Mouse (Mus musculus) naive thymus-derived CD4-positive, alpha-beta T cell, adult 5 months (primary cell): ENCODE results near the gene Gm45808. TPM values are rescaled to one million over a fixed set of nuclear protein-coding genes. Genes with fewer than 3 reads are reported as not detected.

Experiments
- polyA plus RNA-seq: library from polyadenylated mRNA; unstranded; fragments of 100-300 nt; shearing (Covaris generic); gene quantifications from one replicate; pipeline ENCODE4 v1.2.1, GENCODE M21; 2017

Gm45808 gene
- not detected for polyA plus RNA-seq

DNA sequence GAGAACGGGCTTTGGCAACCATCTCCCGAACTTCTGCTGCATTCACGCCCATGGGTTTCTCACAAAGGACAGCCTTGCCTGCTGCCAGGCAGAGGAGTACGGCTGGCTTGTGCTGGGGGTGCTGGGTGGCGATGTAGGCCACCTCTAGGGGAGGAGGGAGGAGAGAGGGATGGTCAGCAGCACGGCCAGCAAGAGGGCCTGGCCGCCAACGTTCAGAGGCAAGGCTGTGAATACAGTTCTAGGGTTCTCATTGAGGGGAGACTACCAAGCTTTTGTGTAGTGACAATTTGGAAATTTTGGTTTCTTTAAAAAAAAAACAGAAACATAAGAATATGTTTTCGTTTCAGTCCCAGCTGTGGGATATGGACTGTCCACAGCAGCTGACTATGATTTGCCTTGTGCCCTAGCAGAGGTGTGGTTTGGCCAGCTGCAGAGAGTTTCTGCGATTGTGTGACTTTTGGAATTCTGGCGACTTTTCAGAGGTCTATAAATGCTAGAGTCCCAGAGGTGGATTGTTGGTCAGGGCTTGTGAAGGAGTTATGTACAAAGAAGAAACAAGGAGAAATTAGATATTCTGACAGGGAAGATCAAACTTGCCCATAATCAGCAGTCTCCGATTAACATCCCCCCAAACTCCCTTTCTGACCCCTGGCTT, at the start of gene Gm45808:
Gm45808 (minus strand) TSS at position 51 of the 655 bp plus-strand sequence.

DNA sequence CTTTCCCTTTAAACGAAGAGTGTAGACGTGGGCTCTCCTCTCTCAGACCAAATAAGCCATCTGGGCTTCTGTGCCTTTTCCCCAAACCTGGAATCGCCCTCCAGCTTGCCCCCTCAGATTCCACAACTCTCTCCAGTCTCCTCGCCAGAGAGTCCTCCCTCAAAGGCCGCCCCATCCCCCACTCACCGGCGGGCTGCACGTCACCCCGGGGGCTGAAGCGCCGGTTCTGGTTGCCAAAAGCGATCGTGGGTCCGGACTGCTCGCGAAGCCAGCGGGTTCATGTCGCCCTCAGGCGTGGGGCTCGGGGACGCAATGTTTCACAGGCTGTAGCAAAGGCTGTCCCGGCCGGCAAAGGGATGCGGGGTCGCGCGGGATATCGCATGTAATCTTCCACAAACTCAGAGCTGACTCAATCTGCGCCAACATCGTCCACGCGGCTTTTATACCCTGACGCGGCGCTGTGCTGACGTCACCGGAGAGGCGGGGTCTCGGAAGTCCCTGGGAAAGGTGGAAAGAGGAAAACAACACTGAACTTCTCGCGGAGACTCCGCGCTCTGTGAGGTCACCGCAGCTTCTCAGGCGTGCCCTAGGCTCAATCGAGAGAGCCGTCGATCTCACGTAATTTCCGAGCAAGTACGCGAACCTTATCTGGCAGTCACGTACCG, 39.3 kb upstream of the Gm45808 start, which contains the start of the genes Ppp1r15a and Plekha4:
Ppp1r15a (minus strand) TSS at position 460 of the 665 bp plus-strand sequence.
Plekha4 (plus strand) TSS at position 522 of the 665 bp plus-strand sequence.

DNA sequence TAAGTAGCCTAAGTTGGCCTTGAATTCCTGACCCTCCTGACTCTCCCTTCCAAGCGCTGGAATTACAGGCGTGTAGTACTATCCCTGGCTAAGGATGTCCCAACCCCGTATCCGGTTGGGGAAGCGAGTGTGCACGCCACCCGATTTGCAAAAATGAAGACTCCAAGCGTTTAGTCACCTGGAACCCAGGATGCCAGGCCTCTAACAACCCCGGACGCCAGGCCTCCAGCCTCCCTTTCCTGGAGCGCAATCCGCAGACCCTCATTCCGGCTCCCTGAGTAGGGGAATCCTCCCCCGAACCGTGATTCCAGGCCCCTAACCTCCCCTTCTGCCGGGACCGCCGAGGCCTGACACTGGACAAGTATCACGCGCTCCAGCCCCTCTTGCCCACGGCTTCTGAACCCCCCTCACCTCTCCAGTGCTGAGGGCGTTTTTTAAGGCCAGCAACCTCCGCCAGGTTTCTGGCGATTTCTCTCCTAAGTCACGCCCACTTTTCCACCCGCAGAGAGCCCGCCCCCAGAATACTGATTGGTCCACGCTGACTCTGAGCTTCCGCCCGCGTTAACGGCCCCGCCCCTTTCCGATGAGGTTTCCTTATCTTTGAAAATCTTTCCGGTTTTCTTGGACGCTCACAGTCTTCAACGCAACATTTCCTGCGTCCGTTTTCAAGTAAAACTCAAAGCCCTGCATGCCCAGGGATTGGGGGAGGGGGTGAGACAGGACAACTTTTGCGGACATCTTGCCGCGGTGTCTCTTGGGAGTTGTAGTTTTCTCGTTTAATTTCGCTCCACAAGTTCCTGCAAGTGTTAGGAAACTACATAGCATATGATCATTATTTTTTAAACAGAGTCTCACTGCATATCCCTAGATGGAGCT, 23.5 kb upstream of the Gm45808 start, which contains the start of gene Nucb1:
Nucb1 (minus strand) TSS at position 495 of the 876 bp plus-strand sequence.

DNA sequence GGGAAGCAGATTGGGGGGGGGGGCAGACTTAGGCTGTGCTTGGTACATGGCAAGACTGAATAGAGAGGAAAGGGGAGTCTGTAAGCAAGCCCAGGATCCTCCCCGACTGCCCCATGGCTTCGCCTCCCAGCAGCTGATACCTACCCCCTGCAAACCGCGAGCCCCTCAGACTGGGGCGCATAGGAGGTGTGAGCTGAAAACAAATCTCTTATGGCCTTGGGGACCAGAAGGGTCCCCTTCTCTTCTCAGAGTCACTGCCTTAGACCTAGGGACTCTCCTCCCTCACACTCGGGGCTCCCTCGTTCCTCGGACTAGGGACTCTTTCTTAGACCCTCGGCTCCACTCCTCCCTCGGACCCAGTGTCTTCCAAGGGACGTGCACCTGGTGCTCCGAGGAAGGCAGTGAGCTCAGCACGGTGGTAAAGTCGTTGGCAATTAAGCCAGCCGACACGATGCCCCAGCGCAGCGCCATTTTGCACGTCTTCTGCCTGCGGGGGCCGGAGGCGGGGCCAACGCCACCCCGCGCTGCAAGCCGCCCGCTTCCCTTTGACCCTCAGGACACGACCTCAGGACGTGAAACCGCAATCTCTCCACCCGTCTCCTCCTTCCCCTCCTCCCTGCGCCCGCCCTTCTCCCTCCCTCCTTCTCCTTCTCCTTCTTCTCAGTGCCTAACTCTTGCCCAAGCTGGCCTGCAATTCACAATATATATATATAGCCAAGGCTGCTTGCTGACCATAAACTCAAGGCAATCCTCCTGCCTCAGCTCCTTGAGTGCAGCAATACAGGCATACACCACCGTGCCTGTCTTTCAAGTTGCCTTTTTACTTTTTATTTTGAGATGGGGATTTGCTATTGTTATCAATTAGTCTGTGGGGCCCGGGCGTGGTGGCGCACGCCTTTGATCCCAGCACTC, 1.9 kb upstream of the Gm45808 start, which contains the start of gene Dhdh:
Dhdh (minus strand) TSS at position 513 of the 912 bp plus-strand sequence.

DNA sequence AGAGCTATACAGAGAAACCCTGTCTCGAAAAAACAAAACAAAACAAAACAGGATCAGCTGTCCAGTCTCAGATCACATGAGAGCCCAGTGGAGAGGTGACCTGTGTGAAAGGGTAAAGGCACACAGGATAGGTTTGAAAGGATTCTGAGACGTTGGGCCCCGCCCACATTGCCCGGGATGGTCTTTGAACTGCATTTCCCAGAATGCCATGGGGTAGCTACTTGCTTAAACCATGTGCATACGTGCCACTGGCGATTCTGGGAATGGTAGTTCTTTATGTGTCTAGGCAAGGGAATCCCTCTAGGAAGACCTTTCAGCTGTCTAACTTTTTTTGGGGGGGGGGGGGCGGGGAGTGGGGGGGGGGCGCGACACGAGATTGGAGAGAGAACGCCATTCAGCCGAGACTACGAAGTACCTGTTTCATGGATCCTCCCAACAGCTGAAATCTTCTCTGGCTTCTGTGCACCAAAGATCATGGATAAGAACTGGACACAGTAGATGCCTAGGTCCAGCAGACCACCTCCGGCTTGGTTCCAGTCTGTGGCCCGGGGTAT, 5.2 kb downstream of the Gm45808 start, which contains the start of gene Tulp2:
Tulp2 (plus strand) TSS at position 504 of the 554 bp plus-strand sequence.

DNA sequence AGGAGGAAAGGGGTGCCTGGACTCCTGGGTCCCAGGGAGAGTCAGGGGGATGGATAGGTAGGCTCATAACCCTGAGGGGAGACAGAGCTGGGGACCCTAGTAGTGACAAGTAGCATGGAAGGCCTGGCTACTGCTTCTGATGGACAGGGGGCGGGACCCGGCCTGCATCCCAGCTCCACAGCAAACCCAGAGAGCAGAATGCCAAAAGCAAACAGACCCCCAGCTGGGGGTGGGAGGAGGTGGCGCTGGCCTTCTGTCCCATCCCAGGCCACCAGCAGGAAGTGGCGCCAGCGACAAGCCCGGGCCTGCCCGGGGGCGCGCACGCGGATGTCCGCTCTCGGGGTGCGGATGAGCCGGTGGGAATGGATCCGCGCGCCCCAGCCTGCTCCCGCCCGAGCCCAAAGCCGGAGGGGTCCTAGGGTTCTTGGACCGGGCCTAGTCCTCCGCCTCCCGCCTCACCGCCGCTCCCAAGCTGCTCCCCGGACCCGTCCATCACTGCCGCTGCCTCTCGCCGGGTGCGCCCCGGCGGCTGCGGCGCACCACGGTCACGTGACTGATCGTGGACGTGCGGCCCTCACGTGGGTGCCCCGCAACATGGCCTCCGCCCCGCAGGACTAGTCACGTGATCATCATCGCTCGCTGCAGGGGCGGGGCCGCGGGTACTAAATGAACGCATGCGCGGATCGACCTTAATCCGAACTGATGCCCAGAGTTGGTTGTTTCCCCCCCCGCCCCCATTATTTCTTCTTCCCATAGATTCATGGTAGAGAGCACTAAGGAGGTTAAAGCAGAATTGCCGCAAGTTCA, 20.1 kb downstream of the Gm45808 start, which contains the start of gene Bax:
Bax (minus strand) TSS at position 616 of the 807 bp plus-strand sequence.

DNA sequence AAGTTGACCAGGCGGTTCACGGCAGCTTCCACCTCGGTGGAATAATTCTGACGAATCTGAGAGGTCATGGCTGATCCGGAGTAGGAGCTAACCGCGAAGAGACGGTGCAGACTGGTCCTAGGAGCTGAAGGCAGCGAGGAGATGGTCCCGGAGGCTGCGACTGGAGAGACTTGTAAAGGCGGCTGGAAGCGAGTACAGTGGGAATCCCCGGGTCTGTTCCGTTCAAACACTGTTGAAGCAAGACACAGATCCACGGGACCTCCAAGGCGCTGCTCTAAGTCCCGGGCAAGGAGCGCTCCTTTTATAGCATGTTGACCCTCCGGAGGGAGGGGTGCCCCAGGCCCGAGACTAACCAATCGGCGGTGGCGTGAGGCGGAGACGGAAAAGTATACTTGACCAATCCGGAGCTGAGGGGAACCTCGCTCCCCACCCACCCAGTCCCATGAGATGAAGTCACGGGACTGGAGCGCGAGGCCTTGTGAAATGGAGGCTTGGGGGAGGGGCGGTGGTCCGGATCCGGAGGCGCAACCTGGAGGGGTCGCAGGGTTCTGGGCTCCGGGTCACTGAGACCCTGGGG, 27.0 kb downstream of the Gm45808 start, which contains the start of gene Ftl1:
Ftl1 (minus strand) TSS at position 321 of the 577 bp plus-strand sequence.

DNA sequence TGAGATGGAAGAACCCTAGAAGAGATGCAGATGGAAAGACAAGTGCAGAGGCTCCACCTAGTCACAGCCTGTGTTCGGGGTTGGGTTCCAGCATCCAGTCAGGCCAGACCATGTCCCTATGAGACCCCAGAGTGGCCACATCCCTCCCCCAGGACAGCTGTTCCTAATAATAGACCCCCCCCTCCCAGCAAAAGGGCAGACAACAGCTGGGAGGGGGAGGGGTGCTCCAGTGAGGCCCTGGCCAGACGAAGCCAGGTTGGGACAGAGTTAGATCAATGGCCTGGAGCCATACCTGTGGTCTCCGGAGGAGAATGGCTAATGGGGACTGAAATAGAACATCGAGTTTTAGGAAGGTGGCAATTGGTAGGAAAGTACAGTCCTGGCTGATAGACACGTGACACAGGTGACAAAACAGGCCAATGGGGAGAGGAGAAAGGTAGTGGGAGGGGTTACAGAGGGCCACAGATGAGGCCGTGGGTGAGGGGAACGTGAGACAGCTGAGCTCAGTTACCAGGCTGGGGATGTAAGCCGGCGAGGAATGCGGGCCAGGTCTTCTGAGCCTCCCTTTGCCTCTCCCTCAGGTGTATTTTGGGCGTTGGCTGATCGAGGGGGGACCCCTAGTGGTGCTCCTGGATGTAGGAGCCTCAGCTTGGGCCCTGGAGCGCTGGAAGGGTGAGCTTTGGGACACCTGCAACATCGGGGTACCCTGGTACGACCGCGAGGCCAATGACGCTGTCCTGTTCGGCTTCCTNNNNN, 48.9 kb downstream of the Gm45808 start, which contains the start of gene Ruvbl2:
Ruvbl2 (minus strand) TSS at position 576 of the 756 bp plus-strand sequence.

DNA sequence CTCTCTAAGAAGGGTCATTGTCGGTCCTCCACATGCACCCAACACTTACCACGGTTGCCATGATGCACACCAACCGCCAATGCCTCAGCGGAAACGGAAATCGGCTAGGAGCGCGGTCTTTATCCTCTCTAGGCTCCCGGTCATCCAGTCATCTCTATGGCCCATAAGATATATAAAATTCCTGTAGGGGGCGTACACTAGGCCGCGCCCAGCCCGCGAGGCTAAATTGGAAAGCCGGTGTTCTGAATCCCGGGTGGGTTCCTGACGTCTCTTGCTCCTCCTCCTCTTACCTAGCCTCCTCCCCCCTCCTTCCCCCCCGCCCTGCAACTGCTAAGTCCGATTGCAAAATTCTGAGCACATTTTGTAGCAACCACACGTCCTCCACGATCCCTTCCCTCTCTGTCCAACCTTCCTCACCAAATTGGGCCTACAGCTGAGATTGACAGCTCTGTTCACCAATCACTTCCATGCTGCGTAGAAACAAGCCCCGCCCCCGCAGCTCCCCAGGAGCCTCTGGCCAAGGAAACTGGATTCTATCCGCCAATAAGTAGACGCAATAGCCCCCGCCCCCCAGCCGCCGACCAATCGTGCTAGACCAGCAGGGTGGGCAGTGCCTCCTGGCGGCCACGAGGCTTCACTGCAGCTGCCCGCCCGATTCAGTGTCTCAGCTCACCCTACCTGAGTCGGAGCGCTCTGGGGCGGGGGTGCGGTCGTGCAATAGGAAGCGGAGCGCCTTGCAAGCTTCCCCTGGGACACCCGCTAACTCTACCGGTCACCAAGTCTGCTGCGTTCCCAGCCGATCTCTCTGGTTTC, 52.2 kb downstream of the Gm45808 start, which contains the start of gene Gys1:
Gys1 (plus strand) TSS at position 642 of the 813 bp plus-strand sequence.

DNA sequence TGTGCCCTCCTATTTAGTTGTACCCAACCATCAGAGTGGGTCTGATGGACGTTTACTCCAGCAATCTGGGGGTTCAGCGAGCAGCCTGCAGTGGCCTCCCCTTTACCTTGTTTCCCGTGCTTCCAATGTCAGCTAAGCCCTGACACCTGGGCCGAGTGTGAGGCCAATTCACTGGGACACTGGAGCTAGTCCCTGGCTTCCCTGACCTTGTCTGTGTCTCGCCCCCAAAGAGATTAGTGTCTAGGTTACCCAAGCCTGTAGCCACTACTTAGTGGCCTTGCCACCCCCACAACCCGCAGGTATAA, 66.0 kb downstream of the Gm45808 start, which contains the start of gene Lhb:
Lhb (plus strand) TSS at position 206 of the 305 bp plus-strand sequence.

Other genes starting within 250 kb of the Gm45808 start
- gene Cd37, start 247.7 kb downstream of the Gm45808 start, polyA plus RNA-seq: 402 TPM
- not detected for gene Slc6a16, start 245.7 kb downstream of the Gm45808 start, polyA plus RNA-seq
- gene Slc6a21, start 209.3 kb downstream of the Gm45808 start, polyA plus RNA-seq: not detected
- 8.0 TPM for gene Trpm4, start 153.0 kb downstream of the Gm45808 start, polyA plus RNA-seq
- not detected for gene Hrc, start 151.5 kb downstream of the Gm45808 start, polyA plus RNA-seq
- not detected for gene Ppfia3, start 119.8 kb downstream of the Gm45808 start, polyA plus RNA-seq
- not detected for gene Lin7b, start 116.2 kb downstream of the Gm45808 start, polyA plus RNA-seq
- gene Snrnp70, start 91.1 kb downstream of the Gm45808 start, polyA plus RNA-seq: 236 TPM
- not detected for gene Kcna7, start 81.2 kb downstream of the Gm45808 start, polyA plus RNA-seq
- not detected for gene Ntf5, start 73.1 kb downstream of the Gm45808 start, polyA plus RNA-seq
- gene Lhb, start 66.0 kb downstream of the Gm45808 start, polyA plus RNA-seq: not detected
- gene Gys1, start 52.0 kb downstream of the Gm45808 start, polyA plus RNA-seq: 8.8 TPM
- 33.7 TPM for gene Ruvbl2, start 48.7 kb downstream of the Gm45808 start, polyA plus RNA-seq
- gene Ftl1, start 26.9 kb downstream of the Gm45808 start, polyA plus RNA-seq: 2,872 TPM
- 198 TPM for gene Bax, start 19.9 kb downstream of the Gm45808 start, polyA plus RNA-seq
- gene Tulp2, start 4.9 kb downstream of the Gm45808 start, polyA plus RNA-seq: 6.5 TPM
- gene Dhdh, start 2.0 kb upstream of the Gm45808 start, polyA plus RNA-seq: 0.16 TPM
- gene Nucb1, start 23.6 kb upstream of the Gm45808 start, polyA plus RNA-seq: 133 TPM
- gene Ppp1r15a, start 39.5 kb upstream of the Gm45808 start, polyA plus RNA-seq: 587 TPM
- gene Plekha4, start 39.5 kb upstream of the Gm45808 start, polyA plus RNA-seq: 1.0 TPM
- gene Hsd17b14, start 68.1 kb upstream of the Gm45808 start, polyA plus RNA-seq: 0.66 TPM
- gene Bcat2, start 83.3 kb upstream of the Gm45808 start, polyA plus RNA-seq: 123 TPM
- gene Fgf21, start 128.7 kb upstream of the Gm45808 start, polyA plus RNA-seq: not detected
- not detected for gene Fut1, start 130.5 kb upstream of the Gm45808 start, polyA plus RNA-seq
- not detected for gene Izumo1, start 135.0 kb upstream of the Gm45808 start, polyA plus RNA-seq
- gene Rasip1, start 140.7 kb upstream of the Gm45808 start, polyA plus RNA-seq: 0.41 TPM
- not detected for gene Mamstr, start 153.2 kb upstream of the Gm45808 start, polyA plus RNA-seq
- gene Fut2, start 179.6 kb upstream of the Gm45808 start, polyA plus RNA-seq: not detected
- gene Ntn5, start 197.2 kb upstream of the Gm45808 start, polyA plus RNA-seq: 0.26 TPM
- 0.16 TPM for gene Sec1, start 207.6 kb upstream of the Gm45808 start, polyA plus RNA-seq
- gene Car11, start 213.0 kb upstream of the Gm45808 start, polyA plus RNA-seq: 4.5 TPM
- gene Dbp, start 218.3 kb upstream of the Gm45808 start, polyA plus RNA-seq: 15.3 TPM
- gene Rpl18, start 228.6 kb upstream of the Gm45808 start, polyA plus RNA-seq: 1,856 TPM
- gene Sphk2, start 231.2 kb upstream of the Gm45808 start, polyA plus RNA-seq: 19.2 TPM
- 0.36 TPM for gene Fam83e, start 234.4 kb upstream of the Gm45808 start, polyA plus RNA-seq
- gene Spaca4, start 239.0 kb upstream of the Gm45808 start, polyA plus RNA-seq: not detected